Mouse (Mus musculus) E14TG2a.4 (cell line): Measurements from ENCODE around the gene Tmprss2.

Source experiments
- CTCF ChIP-seq: conservative IDR thresholded peaks from 2 replicates; pipeline ENCODE4 v1.5.1; 2014; ENCODE audit warnings: low read length
- POU5F1 ChIP-seq: IDR thresholded peaks from 2 replicates; pipeline ENCODE4 v1.6.1; 2014; ENCODE audit warnings: low read length, borderline replicate concordance

DNA sequence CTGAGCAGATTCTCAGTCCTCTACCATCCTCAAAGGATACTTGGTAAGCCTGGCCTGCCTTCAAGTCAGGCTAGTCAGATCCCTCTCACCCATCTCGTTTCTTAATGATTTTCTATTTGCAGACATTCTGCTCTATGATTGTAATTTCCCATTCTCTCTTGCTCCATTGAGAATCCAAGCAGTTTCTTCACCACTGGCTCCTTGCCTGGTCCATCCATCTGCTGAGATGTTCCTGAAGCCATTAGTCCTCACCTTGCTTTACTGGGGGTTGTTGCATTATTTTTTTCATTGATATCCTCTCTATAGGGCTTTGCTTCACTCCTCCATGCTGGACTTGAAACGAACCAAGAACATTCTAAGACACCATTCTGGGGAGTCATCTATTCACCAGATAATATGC lies 10.4 kb downstream of the Tmprss2 start:
- no peak for TF ChIP-seq CTCF
- no peak for TF ChIP-seq POU5F1
